Mouse (Mus musculus): ENCODE results near the gene Thada. TPM values are rescaled to one million over a fixed set of nuclear protein-coding genes. Genes with fewer than 3 reads are reported as not detected.
"Not testable (repeated sequence)": the region's sequence is repeated elsewhere in the genome, so short reads cannot be mapped to it uniquely, and the experiment has no call there.

Gene Thada
- polyA plus RNA-seq, 2 experiments, result 2.0 to 2.5 TPM

DNA sequence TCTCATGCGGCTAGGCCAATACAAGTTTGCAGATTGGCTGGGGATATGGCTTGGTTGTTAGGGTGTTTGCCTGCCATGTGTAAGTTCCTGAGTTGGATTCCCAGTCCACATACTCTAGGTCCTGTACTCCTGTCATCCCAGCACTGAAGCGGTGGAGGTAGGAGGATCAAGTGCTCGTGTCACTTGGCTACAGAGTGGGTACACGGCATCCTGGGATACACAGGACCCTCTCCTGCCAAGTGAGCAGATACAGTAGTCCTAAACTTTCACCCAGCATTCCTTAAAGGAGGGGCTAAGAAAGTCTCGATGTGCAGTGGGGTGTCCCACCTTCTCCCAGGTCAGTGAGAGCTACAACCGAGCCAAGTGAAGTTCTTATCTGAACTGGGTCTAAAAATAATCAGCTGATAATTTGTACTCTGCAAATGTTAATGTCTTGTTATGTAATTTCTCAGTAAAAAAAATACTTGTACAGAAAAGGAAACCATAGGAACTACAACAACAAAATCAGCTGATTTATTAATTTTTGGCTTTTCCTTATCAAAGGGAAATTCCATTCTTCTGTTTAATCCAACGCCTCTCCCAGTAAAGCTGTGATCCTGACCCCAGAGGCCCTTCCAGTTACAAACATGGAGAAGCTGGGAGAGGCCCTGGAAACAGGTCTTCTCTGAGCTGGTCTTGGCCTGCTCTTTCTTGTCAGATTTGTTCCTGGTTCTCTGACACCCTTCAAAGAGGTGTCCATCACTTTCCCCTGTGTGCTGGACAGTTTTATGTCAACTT is 229.0 kb downstream of the Thada start:
- Histone ChIP-seq H3K27me3 (ENCODE audit: control insufficient read depth, insufficient read depth, low read length) (no peaks in the 10 kb centered on the region), H3K27ac (no peak overlapping the region), H3K4me1 (replicated peaks; ENCODE audit: control insufficient read depth in 2 of 2, insufficient read depth in 2 of 2, low read length in 1 of 2) (peaks cover 3 to 31% of the 10 kb centered on the region in 2 experiments), H3K9me3 (ENCODE audit: control insufficient read depth, low read length) (no peaks in the 10 kb centered on the region), H3K36me3 (replicated peaks; ENCODE audit: control insufficient read depth, insufficient read depth, low read depth) (no peaks in the 10 kb centered on the region), H3K9ac (replicated peaks) (no peak overlapping the region), H3K4me2 (ENCODE audit: low read depth) (no peak overlapping the region), H3K4me3 (ENCODE audit: insufficient read depth in 1 of 2, low read depth in 2 of 2, low read length in 2 of 2) (no peak overlapping the region)
- TF ChIP-seq CTCF (IDR thresholded peaks at IDR 0.05; ENCODE audit: low read depth), result no peak
- no peak for DNase-seq (ENCODE audit: low read depth in 3 of 3, low spot score in 3 of 3)
- 71% methylated on average over 7 of the region's 7 CpGs for WGBS (ENCODE audit: insufficient replicate concordance)
- no peak for ATAC-seq (ENCODE audit: insufficient read depth)

- Histone ChIP-seq H3K4me1 (replicated peaks; ENCODE audit: control insufficient read depth in 2 of 2, insufficient read depth in 2 of 2, low read length in 1 of 2) (peaks cover 3 to 31% of the 10 kb centered on the region in 2 experiments), H3K4me3 (ENCODE audit: insufficient read depth in 1 of 2, low read depth in 2 of 2, low read length in 2 of 2) (no peak overlapping the region), H3K27ac (no peak overlapping the region), H3K9ac (replicated peaks) (no peak overlapping the region), H3K27me3 (ENCODE audit: control insufficient read depth, insufficient read depth, low read length) (no peaks in the 10 kb centered on the region), H3K9me3 (ENCODE audit: control insufficient read depth, low read length) (no peaks in the 10 kb centered on the region), H3K36me3 (replicated peaks; ENCODE audit: control insufficient read depth, insufficient read depth, low read depth) (no peaks in the 10 kb centered on the region), H3K4me2 (ENCODE audit: low read depth) (no peak overlapping the region)
- WGBS (ENCODE audit: insufficient replicate concordance), result 68% methylated on average over 4 of the region's 4 CpGs
- TF ChIP-seq EP300 (IDR thresholded peaks at IDR 0.05; ENCODE audit: low read depth) (no peak), CTCF (IDR thresholded peaks at IDR 0.05; ENCODE audit: low read depth) (no peak)
- ATAC-seq (ENCODE audit: insufficient read depth), result no peak
- peak in 1 of 3 experiments; percentile 16 for DNase-seq (ENCODE audit: low read depth in 3 of 3, low spot score in 3 of 3)
Observed at GRCm38 (mm10) chr17:84235399-84235928, 230.5 kb downstream of the Thada start.

- H3K4me2 ChIP-seq (ENCODE audit: low read depth); H3K36me3 ChIP-seq (replicated peaks; ENCODE audit: control insufficient read depth, insufficient read depth, low read depth); DNase-seq (ENCODE audit: low read depth in 3 of 3, low spot score in 3 of 3); H3K27ac ChIP-seq; H3K27me3 ChIP-seq (ENCODE audit: control insufficient read depth, insufficient read depth, low read length); H3K4me3 ChIP-seq (ENCODE audit: insufficient read depth in 1 of 2, low read depth in 2 of 2, low read length in 2 of 2); H3K9ac ChIP-seq (replicated peaks); H3K9me3 ChIP-seq (ENCODE audit: control insufficient read depth, low read length): not testable (repeated sequence)
- peak; percentile 66 for ATAC-seq (ENCODE audit: insufficient read depth)
- 80% methylated on average over 2 of the region's 4 CpGs for WGBS (ENCODE audit: insufficient replicate concordance)
- H3K4me1 ChIP-seq (replicated peaks; ENCODE audit: control insufficient read depth in 2 of 2, insufficient read depth in 2 of 2, low read length in 1 of 2), result peaks cover 3 to 31% of the 10 kb centered on the region in 2 experiments
Observed at GRCm38 (mm10) chr17:84234785-84235184, 231.2 kb downstream of the Thada start.

DNA sequence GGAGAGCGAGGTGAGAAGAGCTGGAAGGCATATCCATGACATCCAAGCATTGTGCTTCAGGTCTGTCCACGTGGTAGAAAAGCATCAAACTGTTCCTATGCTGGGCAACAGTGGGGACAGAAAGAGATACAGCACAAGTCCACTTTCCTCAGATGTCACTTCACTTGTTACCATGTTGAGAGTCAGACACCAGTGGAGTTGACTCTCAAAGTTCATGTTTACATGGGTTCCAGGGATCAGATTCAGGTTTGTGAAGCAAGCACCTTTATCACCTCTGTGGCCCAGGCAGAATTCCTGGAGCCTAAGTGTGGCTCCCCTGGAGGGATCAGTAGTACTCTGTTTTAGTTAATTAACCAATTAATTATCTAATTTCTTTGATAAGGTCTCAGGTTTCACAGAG is 232.2 kb downstream of the Thada start:
- no peaks in the 10 kb centered on the region for H3K27me3 ChIP-seq (ENCODE audit: control insufficient read depth, insufficient read depth, low read length)
- H3K4me2 ChIP-seq (ENCODE audit: low read depth), result no peak overlapping the region
- peaks cover 3 to 27% of the 10 kb centered on the region in 2 experiments for H3K4me1 ChIP-seq (replicated peaks; ENCODE audit: control insufficient read depth in 2 of 2, insufficient read depth in 2 of 2, low read length in 1 of 2)
- no peak overlapping the region for H3K27ac ChIP-seq
- H3K36me3 ChIP-seq (replicated peaks; ENCODE audit: control insufficient read depth, insufficient read depth, low read depth), result peaks cover 2% of the 10 kb centered on the region
- no peaks in the 10 kb centered on the region for H3K9me3 ChIP-seq (ENCODE audit: control insufficient read depth, low read length)
- no peak overlapping the region for H3K4me3 ChIP-seq (ENCODE audit: insufficient read depth in 1 of 2, low read depth in 2 of 2, low read length in 2 of 2)
- DNase-seq (ENCODE audit: low read depth in 3 of 3, low spot score in 3 of 3) (no peak), ATAC-seq (ENCODE audit: insufficient read depth) (no peak)
- H3K9ac ChIP-seq (replicated peaks), result no peak overlapping the region
- no peak for TF ChIP-seq EP300 (IDR thresholded peaks at IDR 0.05; ENCODE audit: low read depth)
- no peak for TF ChIP-seq CTCF (IDR thresholded peaks at IDR 0.05; ENCODE audit: low read depth)
- WGBS (ENCODE audit: insufficient replicate concordance), result 65% methylated on average over 2 of the region's 2 CpGs

GRCm38 (mm10) chr17:84231361-84231760 is 234.6 kb downstream of the Thada start:
- Histone ChIP-seq H3K4me2 (ENCODE audit: low read depth) (no peak overlapping the region), H3K9me3 (ENCODE audit: control insufficient read depth, low read length) (no peaks in the 10 kb centered on the region), H3K4me1 (replicated peaks; ENCODE audit: control insufficient read depth in 2 of 2, insufficient read depth in 2 of 2, low read length in 1 of 2) (peaks cover 3 to 19% of the 10 kb centered on the region in 2 experiments), H3K4me3 (ENCODE audit: insufficient read depth in 1 of 2, low read depth in 2 of 2, low read length in 2 of 2) (no peak overlapping the region), H3K27me3 (ENCODE audit: control insufficient read depth, insufficient read depth, low read length) (no peaks in the 10 kb centered on the region), H3K36me3 (replicated peaks; ENCODE audit: control insufficient read depth, insufficient read depth, low read depth) (peaks cover 6% of the 10 kb centered on the region), H3K9ac (replicated peaks) (no peak overlapping the region), H3K27ac (no peak overlapping the region)
- TF ChIP-seq EP300 (IDR thresholded peaks at IDR 0.05; ENCODE audit: low read depth), result no peak
- TF ChIP-seq CTCF (IDR thresholded peaks at IDR 0.05; ENCODE audit: low read depth), result no peak
- DNase-seq (ENCODE audit: low read depth in 3 of 3, low spot score in 3 of 3), result no peak
- WGBS (ENCODE audit: insufficient replicate concordance), result 71% methylated on average over 2 of the region's 2 CpGs
- ATAC-seq (ENCODE audit: insufficient read depth), result no peak
